In the genomic region with DNA sequence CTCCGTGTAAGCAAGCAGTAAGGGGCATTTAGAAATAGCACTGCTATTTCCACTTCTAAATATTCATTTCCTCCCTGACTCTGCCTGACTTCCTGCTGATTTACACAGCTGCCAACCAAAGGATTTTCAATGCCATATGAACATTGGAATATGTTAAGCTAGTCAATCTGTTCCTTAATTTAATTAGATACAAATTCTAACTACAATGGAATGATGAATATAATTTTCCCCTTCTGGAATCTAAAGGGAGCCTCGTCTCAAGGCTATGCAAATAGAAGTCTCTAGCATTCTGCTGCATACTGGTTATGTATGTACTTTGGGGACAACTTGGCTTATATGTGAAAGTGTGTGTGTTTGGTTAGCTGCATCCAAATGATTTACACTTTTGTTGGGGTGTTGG, we compare ENCODE assay signal across 23 mouse cellular contexts. TPM values are rescaled to one million over a fixed set of nuclear protein-coding genes. Genes with fewer than 3 reads are reported as not detected.
"Had no signal": no experiment of that assay in that cellular context is flagged by ENCODE, and none has a peak within 500 bp of the region (broad histone marks: within the 10 kb centered on the region; RNA-seq: fewer than 3 reads in every experiment).

No protein-coding gene starts in this region.

- ATAC-seq: liver, embryonic 12.5 days had no signal

- H3K27ac ChIP-seq: left cerebral cortex, adult 2 months; limb, embryonic 15.5 days; liver, embryonic 12.5 days; neural tube, embryonic 13.5 days had no signal

- H3K36me3 ChIP-seq: limb, embryonic 15.5 days; liver, embryonic 12.5 days; neural tube, embryonic 13.5 days had no signal

- H3K4me3 ChIP-seq: left cerebral cortex, adult 2 months; limb, embryonic 15.5 days; liver, embryonic 12.5 days; neural tube, embryonic 13.5 days had no signal

- DNase-seq: kidney, adult 18-20 months; kidney, postnatal 10 days; kidney, postnatal 4 days; lung, embryonic 14.5 days; lung, postnatal 10 days; lung, postnatal 4 days; retina, postnatal 1 day; right cerebral cortex, postnatal 4 days; spleen, adult 18-20 months; thymus, adult 18-20 months; thymus, postnatal 14 days had no signal

- H3K9me3 ChIP-seq: limb, embryonic 15.5 days; liver, embryonic 12.5 days; neural tube, embryonic 13.5 days had no signal

- H3K27me3 ChIP-seq: limb, embryonic 15.5 days; liver, embryonic 12.5 days; neural tube, embryonic 13.5 days had no signal

- H3K9ac ChIP-seq: limb, embryonic 15.5 days; liver, embryonic 12.5 days; lung, embryonic 14.5 days; neural tube, embryonic 13.5 days had no signal

- H3K4me2 ChIP-seq: limb, embryonic 15.5 days; liver, embryonic 12.5 days; lung, embryonic 14.5 days; midbrain, embryonic 11.5 days; neural tube, embryonic 13.5 days had no signal

- H3K4me1 ChIP-seq: limb, embryonic 15.5 days; liver, embryonic 12.5 days; neural tube, embryonic 13.5 days had no signal

RNA-seq across cellular contexts. Expression of a gene that starts 45.2 kb away (rescaled TPM):
- total RNA-seq: layer of hippocampus, postnatal 14 days; left cerebral cortex, adult 2 months; left cerebral cortex, postnatal 14 days; megakaryocyte, adult 5-6 weeks had no signal
- polyA plus RNA-seq: kidney, embryonic 14.5 days; limb, embryonic 11.5 days; limb, embryonic 15.5 days; liver, embryonic 12.5 days; liver, embryonic 16.5 days; lung, embryonic 14.5 days; midbrain, embryonic 11.5 days; neural tube, embryonic 13.5 days; stomach, embryonic 14.5 days had no signal
